Mouse (Mus musculus) urinary bladder, postnatal 10 days (tissue): ENCODE data around the gene Rrp7a.

ENCODE experiments used
- DNase-seq: peaks from one replicate; pipeline ENCODE4 v3.0.0; 2022; ENCODE audit warnings: low spot score

The Rrp7a gene

DNA sequence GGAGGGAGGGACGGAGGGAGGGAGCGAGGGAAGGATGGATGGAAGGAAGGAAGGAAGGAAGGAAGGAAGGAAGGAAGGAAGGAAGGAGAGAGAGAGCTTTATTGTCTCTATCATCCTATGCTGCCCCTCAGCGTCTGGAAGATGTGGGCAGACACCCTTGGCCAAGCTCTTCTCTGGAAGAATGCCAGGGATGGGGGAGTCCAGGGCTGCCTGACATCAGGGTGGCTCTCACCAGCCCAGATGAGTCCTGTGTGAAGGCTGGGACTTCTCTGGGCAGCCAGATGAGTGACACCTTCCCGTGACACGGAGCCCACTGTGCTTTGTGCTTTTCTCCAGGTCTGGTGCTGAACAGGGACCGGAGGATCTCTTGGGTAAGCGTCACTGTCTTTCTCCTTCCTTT, 10.7 kb downstream of the Rrp7a start:
- DNase-seq, result no peak

DNA sequence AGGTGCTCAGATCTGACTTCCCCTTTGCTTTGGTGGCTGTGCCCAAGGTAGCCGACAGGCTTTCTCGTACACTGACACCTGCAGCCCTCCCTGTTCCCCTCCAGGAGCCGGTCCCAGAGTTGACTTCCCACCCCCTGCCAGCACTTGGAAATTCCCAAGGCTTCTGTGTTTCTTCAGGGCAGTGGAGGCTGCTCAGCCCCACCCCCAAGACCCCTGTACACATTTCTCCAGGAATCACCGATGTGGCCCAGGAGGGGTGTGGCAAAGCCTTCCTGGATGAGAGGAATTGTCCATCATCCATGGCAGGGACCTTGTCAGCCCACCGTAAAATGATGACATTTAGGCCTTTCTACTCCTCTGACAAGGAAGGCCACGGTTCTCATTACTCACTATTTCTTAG, 11.3 kb downstream of the Rrp7a start:
- DNase-seq, result no peak

DNA sequence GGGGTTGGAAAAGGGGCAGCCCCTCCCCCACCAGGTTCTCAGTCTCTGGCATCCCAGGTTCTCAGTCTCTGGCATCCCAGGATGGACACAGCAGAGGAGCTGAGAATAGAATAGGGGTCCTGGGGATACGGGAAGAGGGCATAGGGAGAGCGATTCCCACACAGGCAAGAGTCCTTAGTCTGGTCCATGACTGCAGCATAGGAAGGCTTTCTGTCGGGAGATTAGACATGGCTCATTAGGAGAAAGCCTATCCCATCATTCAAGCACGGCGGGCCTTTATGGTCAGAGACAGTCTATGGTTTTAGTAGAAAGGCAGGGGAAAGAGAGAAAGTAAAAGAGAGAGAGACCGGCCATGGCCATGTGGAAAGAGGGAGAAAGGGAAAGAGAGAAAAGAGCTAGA, 14.8 kb downstream of the Rrp7a start:
- no peak for DNase-seq

DNA sequence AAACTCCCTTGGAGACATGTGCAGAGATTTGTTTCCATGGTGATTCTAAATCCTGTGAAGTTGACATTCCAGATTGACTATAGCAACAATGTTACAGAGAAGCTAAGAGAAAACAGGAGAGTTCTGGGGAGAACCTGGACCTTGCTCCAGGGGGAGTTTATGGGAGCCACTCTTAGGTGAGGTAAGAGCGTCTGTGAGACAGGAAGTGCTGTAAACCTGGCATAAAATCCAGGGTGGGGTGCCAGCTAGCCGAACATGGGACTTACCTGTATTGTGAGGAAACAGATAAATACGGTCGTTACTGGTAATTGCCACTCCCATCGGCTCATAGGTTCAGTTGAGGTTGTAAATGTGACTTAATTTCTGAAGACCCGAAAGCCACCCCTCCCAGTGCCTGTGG, 16.2 kb downstream of the Rrp7a start:
- DNase-seq, result no peak

DNA sequence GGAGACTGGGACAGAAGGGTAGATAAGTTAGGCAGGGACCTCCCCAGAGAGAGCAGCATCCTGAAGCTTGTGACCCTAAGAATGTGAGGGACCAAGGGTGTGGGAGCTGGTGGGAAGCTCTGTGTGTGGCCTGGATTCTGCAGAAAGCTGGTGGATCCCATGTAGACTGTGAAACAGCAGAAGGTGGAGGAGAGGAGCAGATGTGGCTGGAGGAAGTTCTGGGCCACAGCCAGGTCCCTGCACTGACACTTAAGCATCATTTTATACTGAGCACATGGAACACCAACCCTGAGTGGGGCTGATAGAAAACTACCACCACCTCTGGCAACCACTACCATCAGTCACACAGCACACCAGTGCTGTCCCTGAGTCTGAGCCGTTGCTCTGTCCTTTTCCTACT, 19.5 kb downstream of the Rrp7a start:
- no peak for DNase-seq

DNA sequence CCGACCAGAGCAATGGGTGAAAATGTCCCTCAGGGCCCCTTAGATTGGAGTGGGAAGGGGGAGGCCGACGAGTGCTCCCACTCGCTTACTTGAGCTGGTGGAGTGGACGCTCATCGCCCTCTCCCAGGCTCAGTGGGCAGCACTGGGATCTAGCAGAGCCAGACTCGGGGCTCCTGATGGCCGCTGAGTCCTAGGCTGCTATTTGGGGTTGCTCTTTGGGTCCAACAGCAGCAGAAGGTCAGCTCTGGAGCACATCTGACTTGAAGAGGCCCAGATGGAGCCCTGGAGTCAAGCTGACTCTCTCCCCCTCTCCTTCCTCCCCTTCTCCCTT, 22.3 kb downstream of the Rrp7a start:
- no peak for DNase-seq

DNA sequence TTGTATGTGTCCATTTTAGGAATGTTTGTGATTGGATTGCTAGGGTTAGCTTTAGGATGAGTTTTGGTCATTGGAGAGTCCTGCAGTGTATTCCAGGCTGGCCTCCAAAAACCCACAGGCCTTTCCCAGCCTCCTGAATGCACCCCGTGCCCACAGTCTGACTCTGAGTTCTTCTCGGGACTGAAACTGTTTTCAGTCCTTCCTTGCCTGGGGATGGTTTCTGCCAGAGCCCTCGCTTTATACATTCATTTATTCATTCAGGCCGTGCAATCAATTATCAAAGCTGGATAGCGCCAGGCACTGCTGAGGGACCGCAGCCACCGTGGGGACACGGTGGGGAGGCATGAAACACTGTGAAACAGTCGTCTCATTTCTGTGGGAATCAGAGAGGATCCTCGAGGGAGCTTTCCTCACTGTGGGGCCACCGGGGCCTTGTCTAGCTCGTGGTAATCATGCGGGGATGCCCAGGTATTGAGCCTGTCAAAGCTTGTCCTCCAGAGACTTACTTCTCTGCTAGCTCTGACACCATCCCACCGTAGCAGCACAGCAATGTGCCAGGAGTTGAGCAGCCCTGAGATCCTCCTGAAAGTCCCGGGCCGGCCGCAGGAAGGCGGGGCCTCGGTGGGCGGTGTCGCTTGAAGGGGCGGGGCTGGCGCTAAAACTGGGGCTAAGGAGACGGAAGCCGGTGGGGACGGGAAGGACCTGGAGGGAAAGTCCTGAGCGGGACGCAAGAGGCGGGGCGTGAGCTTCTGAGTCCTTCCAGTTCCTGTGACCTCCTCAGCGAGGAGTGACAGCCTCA, 22.9 kb downstream of the Rrp7a start:
- DNase-seq, result peak; percentile 66

DNA sequence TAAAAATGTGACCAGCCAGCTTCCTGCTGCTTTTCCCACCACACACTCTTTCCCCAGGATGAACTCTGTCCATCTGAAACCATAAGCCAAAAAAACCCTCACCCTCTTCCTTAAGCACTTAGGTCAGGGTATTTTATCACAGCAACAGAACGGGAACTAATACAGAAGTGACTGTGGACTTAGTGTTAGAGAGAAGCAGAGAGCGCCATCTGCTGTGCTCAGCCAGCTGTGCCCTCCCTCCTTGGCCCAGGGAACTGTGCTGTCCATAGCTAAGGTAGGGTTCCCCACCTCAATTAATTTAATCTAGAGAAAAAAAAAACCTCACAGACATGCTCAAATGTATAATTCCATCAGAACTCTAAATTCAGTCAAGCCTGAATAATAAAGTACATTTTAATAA, 26.7 kb downstream of the Rrp7a start:
- no peak for DNase-seq

DNA sequence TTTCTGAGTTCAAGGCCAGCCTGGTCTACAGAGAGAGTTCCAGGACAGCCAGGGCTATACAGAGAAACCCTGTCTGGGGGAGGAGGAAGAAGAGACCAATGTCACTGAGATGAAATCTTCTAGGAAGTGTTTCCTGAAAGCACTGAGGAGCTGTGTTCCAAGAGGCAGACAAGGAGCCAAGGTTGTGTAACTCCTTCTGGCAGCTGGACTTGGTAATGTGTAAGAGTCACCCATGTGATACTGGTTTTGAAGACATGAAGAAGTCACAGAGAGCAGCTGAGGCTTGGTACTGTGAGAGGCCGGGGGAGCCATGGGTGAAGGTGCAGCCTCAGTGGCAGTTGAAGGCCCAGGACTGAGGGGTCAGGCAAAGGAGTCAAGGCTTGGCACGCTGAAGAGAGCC, 28.9 kb downstream of the Rrp7a start:
- no peak for DNase-seq

DNA sequence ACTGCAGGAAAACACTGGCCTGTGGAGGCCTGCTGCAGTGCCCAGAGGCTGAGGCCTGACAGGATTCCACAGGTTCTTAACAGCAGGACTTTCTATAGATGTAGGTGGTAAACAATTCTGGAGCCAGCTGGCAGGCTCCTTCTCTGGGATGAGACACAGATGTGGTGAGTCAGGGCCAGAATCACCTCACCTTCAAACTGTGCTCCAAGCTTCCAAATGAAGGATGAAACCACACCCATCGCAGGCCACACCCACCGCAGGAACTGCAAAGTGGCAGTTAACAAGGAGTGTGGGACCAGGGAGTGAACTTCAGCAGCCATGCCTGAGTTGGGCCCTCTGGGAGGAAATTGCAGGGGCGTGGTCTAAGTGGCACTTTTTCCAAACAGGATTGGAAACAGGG, 31.7 kb downstream of the Rrp7a start:
- no peak for DNase-seq

DNA sequence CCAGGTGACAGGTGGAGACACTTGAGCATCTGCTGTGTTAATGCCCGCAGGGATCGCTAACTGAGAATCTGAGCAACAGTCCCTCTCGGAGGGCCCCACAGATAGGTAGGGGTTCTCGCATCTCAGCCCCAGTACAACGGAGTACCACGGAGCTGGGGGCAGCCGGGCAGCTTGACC, 33.3 kb downstream of the Rrp7a start, which contains the start of gene Serhl:
Serhl (plus strand) TSS at position 78 of the 177 bp plus-strand sequence.
- no peak for DNase-seq

DNA sequence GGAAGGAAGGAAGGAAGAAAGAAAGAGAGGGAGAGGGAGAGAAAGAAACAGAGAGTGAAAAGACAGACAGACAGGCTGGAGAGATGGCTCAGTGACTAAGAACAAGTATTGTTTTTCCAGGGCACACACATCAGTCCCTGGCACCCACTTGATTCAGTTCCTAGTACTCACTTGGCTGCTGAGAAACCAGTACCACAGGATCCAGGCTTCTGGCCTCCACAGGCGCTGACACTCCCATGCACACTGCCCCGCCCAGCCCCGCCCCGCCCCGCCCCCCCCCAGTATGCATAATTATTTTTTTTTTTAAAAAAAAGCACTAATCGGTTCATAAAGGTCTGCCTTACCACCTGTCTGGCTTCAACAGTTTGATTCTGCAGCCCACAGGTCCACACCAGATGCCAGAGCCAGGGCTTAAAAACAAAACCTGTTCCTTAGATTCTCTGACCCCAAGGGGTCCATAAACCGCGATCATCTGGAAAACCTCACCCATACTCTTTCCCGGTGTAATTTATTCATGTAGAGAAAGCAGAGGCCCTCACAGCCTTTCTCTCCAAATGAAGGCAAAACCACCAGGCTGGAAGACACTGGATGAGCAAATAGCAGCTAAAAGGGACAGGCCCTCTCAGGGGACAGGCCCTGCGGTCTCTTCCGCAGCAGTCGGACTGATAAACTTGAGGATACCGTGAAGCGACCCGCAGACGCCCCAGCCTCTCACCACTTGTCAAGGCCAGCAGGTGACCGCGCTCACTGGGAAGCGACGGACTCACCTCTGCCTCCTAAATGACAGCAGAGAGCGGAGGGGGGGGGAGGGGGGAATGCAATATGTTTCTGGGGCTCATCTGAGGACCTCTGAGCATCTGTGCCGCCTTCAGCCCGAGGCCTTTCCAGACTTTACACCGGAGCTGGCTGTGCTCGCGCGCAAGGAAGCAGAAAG, 33.8 kb downstream of the Rrp7a start:
- no peak for DNase-seq

DNA sequence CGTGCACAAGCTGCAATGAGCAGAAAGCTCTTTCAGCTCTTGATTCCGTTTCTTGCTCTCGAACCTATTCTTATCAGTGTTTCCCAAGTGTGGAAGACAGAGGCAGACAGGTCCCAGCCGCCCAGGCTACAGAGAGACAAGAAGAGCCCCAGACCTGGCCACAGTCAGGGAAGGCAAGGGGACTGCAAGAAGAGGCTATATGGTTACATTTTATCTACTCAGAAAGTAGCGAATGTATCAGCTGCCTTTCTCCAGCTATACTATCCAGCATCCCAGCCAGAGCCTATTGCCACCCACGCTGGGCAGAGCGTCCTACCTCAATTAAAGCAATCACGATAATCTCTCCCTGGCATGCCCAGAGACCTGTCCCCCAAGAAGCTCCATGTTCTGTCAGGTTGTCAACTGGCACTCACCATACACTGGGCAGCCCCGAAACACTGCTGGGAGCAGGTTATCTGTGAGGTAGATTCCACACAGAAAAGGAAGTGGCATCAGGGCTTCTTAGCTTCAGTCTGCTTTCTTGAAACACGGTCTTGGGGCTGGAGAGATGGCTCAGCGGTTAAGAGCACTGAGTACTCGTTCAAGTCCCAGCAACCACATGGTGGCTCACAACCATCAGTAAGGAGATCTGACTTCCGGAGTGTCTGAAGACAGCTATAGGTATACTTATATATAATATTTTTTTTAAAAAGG, 35.8 kb downstream of the Rrp7a start:
- DNase-seq, result no peak

DNA sequence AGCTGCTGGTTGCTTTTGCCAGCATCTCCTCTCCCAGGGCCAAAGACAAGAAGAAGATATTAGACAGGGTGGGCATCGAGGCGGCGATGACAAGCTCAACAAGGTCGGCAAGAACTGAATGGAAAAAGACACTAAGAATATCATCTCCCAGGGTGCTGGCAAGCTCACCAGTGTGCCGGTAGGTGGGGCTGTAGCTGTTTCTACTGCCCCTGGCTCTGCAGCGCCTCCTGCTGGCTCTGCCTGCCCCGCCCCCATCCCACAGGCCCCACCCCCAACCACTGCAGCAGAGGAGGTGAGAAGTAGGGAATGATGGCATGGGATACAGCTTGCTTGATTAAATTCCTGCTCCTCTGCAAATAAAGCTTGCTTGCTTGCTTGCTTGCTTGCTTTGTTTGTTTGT, 36.7 kb downstream of the Rrp7a start:
- DNase-seq, result no peak

DNA sequence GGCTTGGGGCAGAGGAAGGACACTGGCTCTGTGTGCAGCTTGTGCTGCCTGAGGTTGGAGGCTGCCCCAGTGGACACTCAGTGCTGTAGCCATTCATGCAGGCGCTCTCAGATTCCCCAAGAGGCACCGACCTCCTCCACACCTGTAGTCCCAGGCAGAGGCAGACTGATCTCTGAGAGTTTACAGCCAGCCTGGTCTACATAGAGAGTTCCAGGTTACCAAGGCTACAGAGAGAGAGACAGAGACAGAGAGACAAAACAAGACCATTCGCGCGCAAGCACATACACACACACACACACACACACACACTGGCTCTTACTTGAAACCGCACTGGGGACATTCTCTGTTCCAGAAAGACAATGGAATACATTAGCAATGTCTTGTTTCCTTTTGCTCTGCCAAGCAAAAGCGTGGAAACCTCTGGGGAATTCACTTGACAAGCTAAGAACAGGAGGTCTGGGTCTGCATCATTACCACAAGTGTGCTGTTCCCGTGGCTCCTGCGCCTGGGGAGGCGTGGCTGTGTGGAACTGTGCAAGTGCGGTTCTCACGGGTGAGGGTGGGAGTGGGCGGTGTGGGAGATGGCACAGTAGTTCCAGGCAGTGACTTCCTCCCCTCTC, 38.5 kb downstream of the Rrp7a start:
- no peak for DNase-seq

DNA sequence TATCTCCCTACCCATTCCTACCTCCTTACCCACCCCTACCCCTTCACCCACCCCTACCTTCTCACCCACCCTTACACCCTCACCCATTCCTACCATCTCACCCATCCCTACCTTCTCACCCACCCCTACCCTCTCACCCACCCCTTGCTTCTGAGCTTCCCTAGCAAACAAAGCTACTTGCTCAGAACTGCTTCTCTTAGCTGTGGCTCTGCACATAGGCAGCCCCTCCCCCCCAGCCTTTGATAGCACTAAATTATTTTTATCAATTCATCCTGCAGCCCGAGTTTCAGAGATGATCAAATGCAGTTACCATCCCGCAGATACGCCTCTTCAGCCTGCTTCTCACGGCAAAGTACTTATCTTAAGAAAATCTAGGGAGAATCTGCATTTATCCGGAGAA, 39.1 kb downstream of the Rrp7a start:
- no peak for DNase-seq

DNA sequence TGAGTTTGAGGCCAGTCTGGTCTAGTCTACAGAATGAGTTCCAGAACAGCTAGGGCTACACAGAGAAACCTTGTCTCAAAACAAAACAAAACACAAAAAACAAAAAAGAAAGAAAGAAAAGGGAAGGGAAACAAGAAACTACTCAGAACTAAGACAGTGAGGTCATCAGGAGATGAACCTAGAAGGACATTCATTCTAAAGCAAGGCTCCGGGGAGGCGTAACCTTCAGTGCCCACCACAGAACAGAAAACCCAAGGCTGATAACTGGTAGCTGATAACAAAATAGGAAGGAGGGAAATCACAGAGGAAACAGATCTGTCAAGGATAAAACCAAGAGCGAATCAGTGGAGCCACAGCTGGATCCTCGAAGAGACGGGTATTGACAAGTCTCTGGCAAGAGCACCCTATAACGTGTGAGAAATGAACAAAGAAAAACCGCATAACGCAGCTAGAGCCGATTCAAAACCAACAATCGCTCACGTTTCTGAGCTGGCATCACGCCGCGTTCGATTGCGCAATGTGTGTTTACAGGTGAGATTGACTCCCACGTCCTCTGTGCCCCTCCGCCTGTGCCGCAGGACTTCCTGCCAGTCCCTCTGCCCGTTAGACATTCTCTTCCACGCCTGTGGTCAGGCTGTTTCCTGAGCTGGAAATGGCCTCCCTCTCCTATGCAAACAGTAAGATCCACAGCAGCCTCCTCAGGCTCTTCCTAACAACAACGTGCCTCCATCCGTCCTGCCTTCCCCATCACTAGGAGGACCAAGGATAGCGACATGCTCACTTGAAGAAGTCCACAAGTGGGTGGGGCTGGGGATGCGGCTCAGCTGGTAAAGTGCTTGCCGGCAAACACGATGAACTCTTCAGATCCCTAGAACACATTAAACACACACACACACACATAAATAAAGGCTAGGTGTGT, 46.7 kb downstream of the Rrp7a start:
- no peak for DNase-seq

DNA sequence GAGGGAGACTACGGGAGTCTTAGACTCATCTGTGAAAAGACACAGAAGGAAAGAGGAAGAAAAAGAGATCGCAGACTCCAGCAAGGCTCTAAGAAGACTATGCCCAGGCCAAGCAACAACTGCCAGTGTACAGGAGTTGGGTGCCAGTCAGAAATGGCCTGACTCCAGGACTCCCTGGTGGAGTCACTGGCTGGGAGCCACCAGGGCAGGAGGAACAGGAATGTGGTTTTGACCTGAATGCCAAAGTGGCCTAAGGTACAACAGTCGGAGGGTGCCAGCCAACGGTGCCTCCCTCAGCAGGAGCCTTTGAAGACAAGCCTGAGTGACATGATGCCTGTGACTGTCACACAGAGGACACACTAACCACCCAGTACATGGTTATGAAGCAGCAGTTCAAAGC, 48.4 kb downstream of the Rrp7a start:
- no peak for DNase-seq

DNA sequence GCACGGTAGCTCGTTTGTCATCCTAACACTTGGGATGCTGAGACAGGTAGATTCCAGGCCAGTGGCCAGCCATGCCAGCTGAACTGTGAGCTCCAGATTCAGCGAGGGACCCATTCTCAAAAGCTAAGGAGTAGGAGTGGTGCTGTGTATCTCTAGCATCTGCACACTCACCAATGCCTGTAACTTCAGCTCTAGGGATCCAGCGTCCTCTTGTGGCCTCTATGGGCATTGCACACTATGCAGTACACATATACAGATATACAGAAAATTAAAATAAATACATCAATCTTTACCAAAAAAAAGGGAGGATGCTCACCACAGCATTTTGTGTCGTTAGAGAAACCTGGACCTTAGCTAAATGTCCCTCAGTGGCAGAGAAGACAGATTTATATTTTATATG, 50.8 kb downstream of the Rrp7a start:
- no peak for DNase-seq

DNA sequence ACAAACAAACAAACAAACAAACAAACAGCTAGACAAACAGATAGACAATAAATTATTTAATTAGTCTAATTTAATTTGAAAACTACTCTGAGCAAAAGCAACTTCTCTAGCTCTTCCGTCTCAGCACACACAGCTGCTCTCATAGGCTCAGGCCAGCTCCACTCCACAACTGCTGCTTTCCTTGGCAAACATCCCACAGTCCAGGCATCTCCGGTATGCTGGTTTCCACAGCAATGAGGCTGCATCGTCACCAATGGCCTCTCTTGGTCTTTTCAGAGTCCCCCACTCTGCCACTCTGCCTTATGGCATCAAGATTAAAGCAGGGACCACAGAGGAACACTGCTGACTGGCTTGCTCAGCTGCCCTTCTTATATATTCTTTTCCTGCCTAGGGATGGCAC, 51.7 kb downstream of the Rrp7a start:
- DNase-seq, result no peak

DNA sequence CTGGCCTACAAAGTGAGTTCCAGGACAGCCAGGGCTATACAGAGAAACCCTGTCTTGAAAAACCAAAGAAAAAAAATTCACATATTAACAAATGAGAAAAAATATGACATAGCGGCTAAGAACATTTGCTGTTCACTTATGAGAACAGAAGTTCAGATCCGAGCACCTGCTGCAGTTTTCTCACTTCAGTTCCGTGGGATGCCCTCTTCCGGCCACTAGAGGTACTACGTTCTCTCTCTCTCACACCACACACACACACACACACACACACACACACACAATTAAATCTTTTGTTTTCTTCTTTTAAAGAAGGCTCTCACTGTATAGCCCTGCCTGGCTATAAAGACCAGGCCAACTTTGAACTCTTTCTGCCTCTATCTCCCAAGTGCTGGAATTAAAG, 54.3 kb downstream of the Rrp7a start:
- no peak for DNase-seq

DNA sequence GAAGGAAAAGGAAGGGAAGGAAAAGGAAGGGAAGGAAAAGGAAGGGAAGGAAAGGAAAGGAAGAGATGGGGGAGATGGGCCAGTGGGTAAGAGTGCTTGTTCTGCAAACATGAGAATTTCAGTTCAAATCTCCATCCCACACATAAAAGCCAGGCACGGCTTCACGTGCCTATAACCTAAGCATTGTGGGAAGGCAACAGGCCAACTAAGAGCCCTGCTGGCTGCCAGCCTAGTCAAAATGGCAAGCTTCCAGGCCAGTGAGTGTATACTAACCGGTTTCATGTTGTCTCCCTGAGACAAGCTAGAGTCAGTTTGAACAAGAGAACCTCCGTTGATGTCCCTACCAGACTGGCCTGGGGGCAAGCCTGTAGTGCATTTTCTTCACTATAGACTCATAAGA, 57.1 kb downstream of the Rrp7a start:
- no peak for DNase-seq
